ENCODE assay signal across 13 mouse cellular contexts in genomic region chr3:54560056-54560922, GRCm38 (mm10).
DNase-seq lines count a peak whose midpoint lies in the region; ATAC-seq lines count a peak whose summit lies in the region.
"Had no signal": no experiment of that assay in that cellular context is flagged by ENCODE, and none has a peak within 500 bp of the region (broad histone marks: within the 10 kb centered on the region; RNA-seq: fewer than 3 reads in every experiment).

No protein-coding gene starts in this region.

- H3K27ac ChIP-seq in heart, embryonic 15.5 days: peak overlapping the region; percentile 88
- H3K27ac ChIP-seq: forebrain, embryonic 10.5 days; hindbrain, embryonic 10.5 days; intestine, embryonic 15.5 days had no signal

- H3K4me3 ChIP-seq in heart, embryonic 15.5 days: no peak overlapping the region
- H3K4me3 ChIP-seq: forebrain, embryonic 10.5 days; hindbrain, embryonic 10.5 days; intestine, embryonic 15.5 days had no signal

- no peaks in the 10 kb centered on the region for H3K27me3 ChIP-seq in heart, embryonic 15.5 days
- H3K27me3 ChIP-seq: intestine, embryonic 15.5 days; Patski had no signal

- no peak overlapping the region for H3K9ac ChIP-seq in heart, embryonic 15.5 days
- H3K9ac ChIP-seq: intestine, embryonic 15.5 days had no signal

- no peak for DNase-seq in heart, postnatal 36 days
- peak; percentile 4 for DNase-seq in lung, postnatal 25 days (ENCODE audit: low spot score)
- DNase-seq in lung, postnatal 4 days: no peak
- peak; percentile 43 for DNase-seq in forelimb bud, embryonic 11.5 days (ENCODE audit: low read depth, low spot score)
- DNase-seq in left cerebral cortex, adult 18-20 months (ENCODE audit: low spot score in 2 of 2): no peak
- no peak for DNase-seq in adrenal gland, adult 18-20 months (ENCODE audit: low spot score in 2 of 2)
- DNase-seq: cerebellum, postnatal 14 days; layer of hippocampus, adult 9-11 months had no signal

- no peaks in the 10 kb centered on the region for H3K9me3 ChIP-seq in heart, embryonic 15.5 days (replicated peaks)
- H3K9me3 ChIP-seq: forebrain, embryonic 10.5 days; hindbrain, embryonic 10.5 days; intestine, embryonic 15.5 days had no signal

- intact Hi-C loops in heart, postnatal 36 days (cut with DNase I): no loop called here

- H3K4me2 ChIP-seq in heart, embryonic 15.5 days: no peak overlapping the region
- H3K4me2 ChIP-seq: intestine, embryonic 15.5 days had no signal

- H3K36me3 ChIP-seq in heart, embryonic 15.5 days: no peaks in the 10 kb centered on the region
- H3K36me3 ChIP-seq: forebrain, embryonic 10.5 days; hindbrain, embryonic 10.5 days; intestine, embryonic 15.5 days had no signal

- no peak for ATAC-seq in heart, embryonic 15.5 days (replicated peaks; ENCODE audit: insufficient number of reproducible peaks, insufficient read depth, low FRiP score, low read depth)
- ATAC-seq: intestine, embryonic 15.5 days; Patski had no signal

- H3K4me1 ChIP-seq in heart, embryonic 15.5 days (replicated peaks): peaks cover 6% of the 10 kb centered on the region
- H3K4me1 ChIP-seq: forebrain, embryonic 10.5 days; hindbrain, embryonic 10.5 days had no signal

- WGBS in heart, embryonic 15.5 days: 42% methylated on average over 5 of the region's 5 CpGs

Comparison
In these comparisons a context has a peak if more than half of its experiments do, and no peak if none do; other contexts are left out.
1. DNase-seq: peak in lung, postnatal 25 days (single experiment) and forelimb bud, embryonic 11.5 days (single experiment); none in heart, postnatal 36 days (0 of 2), lung, postnatal 4 days (0 of 2), left cerebral cortex, adult 18-20 months (0 of 2) and adrenal gland, adult 18-20 months (0 of 2).